24 mouse cellular contexts compared by ENCODE assay signal in the genomic region with DNA sequence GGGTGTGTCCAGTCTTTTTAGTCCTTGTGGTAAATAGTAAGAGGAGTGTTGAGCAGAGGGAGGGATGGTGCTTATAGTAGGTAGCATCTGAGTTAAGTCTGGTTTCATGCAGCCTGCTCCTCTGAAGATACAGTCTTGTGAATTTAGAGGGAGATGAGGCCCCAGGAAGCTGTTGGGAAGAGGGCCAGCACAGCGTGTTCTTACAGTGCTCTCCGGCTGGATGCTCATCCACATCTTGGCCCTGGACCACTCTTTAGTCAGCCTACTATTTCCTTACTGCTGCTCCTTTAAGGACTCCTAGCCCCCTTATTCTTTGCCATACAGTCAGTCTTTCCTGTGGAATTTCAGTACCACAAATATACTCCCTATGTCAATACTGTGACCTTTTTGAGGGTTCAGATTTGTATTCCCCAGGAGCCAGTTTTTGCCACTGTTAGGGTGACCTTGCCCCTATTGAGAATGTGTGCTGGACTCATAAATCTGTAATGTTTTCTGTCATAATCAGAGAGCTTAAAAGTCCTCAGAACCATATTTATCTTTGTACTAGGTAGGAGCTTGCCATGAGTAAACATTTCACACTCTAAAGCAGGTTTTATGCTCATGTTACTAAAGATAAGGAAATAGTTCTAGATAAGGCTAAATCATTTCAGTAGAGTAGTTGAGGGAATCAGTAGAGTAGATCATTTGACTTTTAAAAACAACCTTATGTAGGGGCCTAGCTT. TPM values are rescaled to one million over a fixed set of nuclear protein-coding genes. Genes with fewer than 3 reads are reported as not detected.
A peak's percentile ranks its signal among the peaks of the same experiment; 100 is the strongest.
DNase-seq lines count a peak whose midpoint lies in the region; ATAC-seq and TF ChIP-seq lines count a peak whose summit lies in the region.
"Had no signal": no experiment of that assay in that cellular context is flagged by ENCODE, and none has a peak within 500 bp of the region (broad histone marks: within the 10 kb centered on the region; RNA-seq: fewer than 3 reads in every experiment).

No protein-coding gene starts in this region.

- TF ChIP-seq CTCF in gastrocnemius, adult 2 months (IDR thresholded peaks at IDR 0.05): no peak
- no peak for TF ChIP-seq CTCF in liver, embryonic 14.5 days (IDR thresholded peaks at IDR 0.05; ENCODE audit: low read depth)
- TF ChIP-seq CTCF in MEL (IDR thresholded peaks at IDR 0.05 in 2 of 3, conservative IDR thresholded peaks at IDR 0.05 in 1 of 3; ENCODE audit: control insufficient read depth in 1 of 3, insufficient read depth in 1 of 3, low read depth in 2 of 3, low read length in 3 of 3, poor library complexity in 1 of 3, severe bottlenecking in 1 of 3): no peak

- intact Hi-C loops in gastrocnemius, adult 2 months (cut with DNase I): no loop called here
- intact Hi-C loops in gastrocnemius, postnatal 36 days (cut with DNase I): no loop called here

- DNase-seq in gastrocnemius, adult 2 months: peak; percentile 30
- no peak for DNase-seq in gastrocnemius, postnatal 36 days
- DNase-seq in liver, embryonic 14.5 days (ENCODE audit: low read depth in 3 of 3, low spot score in 3 of 3): no peak
- DNase-seq in MEL (ENCODE audit: low read depth, low spot score): no peak
- DNase-seq in lung, postnatal 10 days: no peak
- DNase-seq in spleen, adult 12 weeks (ENCODE audit: low spot score): no peak
- DNase-seq: adrenal gland, adult 2 months; cerebellum, adult 11-12 months; heart, postnatal 4 days; kidney, postnatal 25 days; spleen, adult 18-20 months had no signal

- WGBS in liver, embryonic 14.5 days (ENCODE audit: insufficient replicate concordance): 94% methylated on average over 2 of the region's 2 CpGs
- 87% methylated on average over 2 of the region's 2 CpGs for WGBS in liver, embryonic 12.5 days (ENCODE audit: insufficient replicate concordance)
- WGBS in stomach, embryonic 16.5 days: 55% methylated on average over 2 of the region's 2 CpGs

- H3K9ac ChIP-seq in liver, embryonic 14.5 days (replicated peaks): no peak overlapping the region
- no peak overlapping the region for H3K9ac ChIP-seq in liver, embryonic 12.5 days
- no peak overlapping the region for H3K9ac ChIP-seq in MEL (ENCODE audit: control insufficient read depth, low read depth, low read length, poor library complexity, severe bottlenecking)
- no peak overlapping the region for H3K9ac ChIP-seq in stomach, embryonic 16.5 days (ENCODE audit: low read length)
- H3K9ac ChIP-seq: forebrain, embryonic 15.5 days; hindbrain, embryonic 14.5 days had no signal

- TF ChIP-seq EP300 in liver, embryonic 14.5 days (IDR thresholded peaks at IDR 0.05; ENCODE audit: low read depth): 0 out of 2 replicates have a peak, but pooled peaks have one; percentile 14
- TF ChIP-seq EP300 in MEL (IDR thresholded peaks at IDR 0.05; ENCODE audit: low read depth in 1 of 2, low read length in 2 of 2): no peak

- H3K27me3 ChIP-seq in liver, embryonic 14.5 days (ENCODE audit: control insufficient read depth, insufficient read depth, low read length): no peaks in the 10 kb centered on the region
- H3K27me3 ChIP-seq in liver, embryonic 12.5 days (replicated peaks): no peaks in the 10 kb centered on the region
- no peaks in the 10 kb centered on the region for H3K27me3 ChIP-seq in MEL (ENCODE audit: control insufficient read depth in 1 of 2, insufficient read depth in 2 of 2, low read length in 2 of 2)
- H3K27me3 ChIP-seq in stomach, embryonic 16.5 days (ENCODE audit: control insufficient read depth, insufficient read depth, low read length): no peaks in the 10 kb centered on the region
- H3K27me3 ChIP-seq: forebrain, embryonic 15.5 days; Patski had no signal

- H3K9me3 ChIP-seq in liver, embryonic 14.5 days (ENCODE audit: control insufficient read depth, low read length): no peaks in the 10 kb centered on the region
- no peaks in the 10 kb centered on the region for H3K9me3 ChIP-seq in liver, embryonic 12.5 days (replicated peaks)
- H3K9me3 ChIP-seq in MEL (replicated peaks; ENCODE audit: insufficient read depth, low read length): no peaks in the 10 kb centered on the region
- no peaks in the 10 kb centered on the region for H3K9me3 ChIP-seq in stomach, embryonic 16.5 days (replicated peaks; ENCODE audit: control insufficient read depth, low read length)
- H3K9me3 ChIP-seq: embryonic facial prominence, embryonic 10.5 days; forebrain, embryonic 15.5 days; heart, embryonic 10.5 days; midbrain, embryonic 10.5 days had no signal

- TF ChIP-seq RAD21 in MEL (IDR thresholded peaks at IDR 0.05; ENCODE audit: low read depth, low read length): no peak

- H3K4me1 ChIP-seq in liver, embryonic 14.5 days (replicated peaks; ENCODE audit: control insufficient read depth in 2 of 2, insufficient read depth in 2 of 2, low read length in 1 of 2): peaks cover 0 to 4% of the 10 kb centered on the region in 2 experiments; a peak in 1 of 4 replicates
- peaks cover 10% of the 10 kb centered on the region; the same call in 1 of the 2 replicates for H3K4me1 ChIP-seq in liver, embryonic 12.5 days
- no peaks in the 10 kb centered on the region for H3K4me1 ChIP-seq in MEL (ENCODE audit: control insufficient read depth in 1 of 2, insufficient read depth in 2 of 2, low read length in 2 of 2)
- H3K4me1 ChIP-seq in stomach, embryonic 16.5 days (ENCODE audit: control insufficient read depth, insufficient read depth, low read length): peaks cover 6% of the 10 kb centered on the region
- H3K4me1 ChIP-seq: forebrain, embryonic 15.5 days; heart, embryonic 10.5 days; midbrain, embryonic 10.5 days had no signal

- H3K36me3 ChIP-seq in liver, embryonic 14.5 days (replicated peaks; ENCODE audit: control insufficient read depth, insufficient read depth, low read depth): peaks cover 94% of the 10 kb centered on the region
- H3K36me3 ChIP-seq in liver, embryonic 12.5 days: peaks cover 96% of the 10 kb centered on the region
- peaks cover 0 to 28% of the 10 kb centered on the region in 2 experiments; a peak in 2 of 4 replicates for H3K36me3 ChIP-seq in MEL (ENCODE audit: control insufficient read depth in 1 of 2, insufficient read depth in 2 of 2, low read length in 2 of 2)
- peaks cover 8% of the 10 kb centered on the region; the same call in 1 of the 2 replicates for H3K36me3 ChIP-seq in stomach, embryonic 16.5 days (ENCODE audit: control insufficient read depth, insufficient read depth, low read length)

- no peak overlapping the region for H3K4me2 ChIP-seq in liver, embryonic 14.5 days (ENCODE audit: low read depth)
- no peak overlapping the region for H3K4me2 ChIP-seq in liver, embryonic 12.5 days
- H3K4me2 ChIP-seq in stomach, embryonic 16.5 days (ENCODE audit: low read depth, low read length): no peak overlapping the region
- H3K4me2 ChIP-seq: forebrain, embryonic 15.5 days; hindbrain, embryonic 14.5 days had no signal

- H3K27ac ChIP-seq in gastrocnemius, adult 2 months: no peak overlapping the region
- H3K27ac ChIP-seq in liver, embryonic 14.5 days: no peak overlapping the region
- no peak overlapping the region for H3K27ac ChIP-seq in liver, embryonic 12.5 days
- H3K27ac ChIP-seq in MEL (ENCODE audit: control insufficient read depth, low read depth, low read length): no peak overlapping the region
- H3K27ac ChIP-seq in stomach, embryonic 16.5 days (ENCODE audit: low read length): 0 out of 2 replicates have a peak overlapping the region, but pooled peaks have one; percentile 62
- H3K27ac ChIP-seq: forebrain, embryonic 15.5 days; heart, embryonic 10.5 days; hindbrain, embryonic 14.5 days; midbrain, embryonic 10.5 days had no signal

- no peak overlapping the region for H3K4me3 ChIP-seq in gastrocnemius, adult 2 months
- H3K4me3 ChIP-seq in liver, embryonic 14.5 days (ENCODE audit: insufficient read depth in 1 of 2, low read depth in 2 of 2, low read length in 2 of 2): no peak overlapping the region
- no peak overlapping the region for H3K4me3 ChIP-seq in liver, embryonic 12.5 days
- no peak overlapping the region for H3K4me3 ChIP-seq in MEL (ENCODE audit: control insufficient read depth in 1 of 2, insufficient read depth in 1 of 2, low read depth in 2 of 2, low read length in 2 of 2)
- H3K4me3 ChIP-seq in stomach, embryonic 16.5 days (replicated peaks; ENCODE audit: low read length): no peak overlapping the region
- H3K4me3 ChIP-seq: embryonic facial prominence, embryonic 10.5 days; forebrain, embryonic 15.5 days; heart, embryonic 10.5 days; midbrain, embryonic 10.5 days had no signal

- TF ChIP-seq POLR2A in MEL (IDR thresholded peaks at IDR 0.05; ENCODE audit: control insufficient read depth in 1 of 2, insufficient read depth in 1 of 2, low read depth in 1 of 2, low read length in 2 of 2, poor library complexity in 1 of 2): no peak

- ATAC-seq in liver, embryonic 14.5 days (ENCODE audit: insufficient read depth): 0 out of 2 replicates have a peak, but pooled peaks have one; percentile 33
- no peak for ATAC-seq in liver, embryonic 12.5 days
- peak; percentile 76 for ATAC-seq in stomach, embryonic 16.5 days (ENCODE audit: insufficient read depth, low FRiP score)
- ATAC-seq: CD4-positive, CD25-positive, alpha-beta regulatory T cell, adult 4 months; forebrain, embryonic 15.5 days; Patski had no signal

- peaks cover 3% of the 10 kb centered on the region; the same call in 1 of the 2 replicates for H3K79me2 ChIP-seq in MEL (ENCODE audit: control insufficient read depth, insufficient read depth, low read length, poor library complexity)

TF ChIP-seq in MEL, 35 proteins besides CTCF, POLR2A, EP300 and RAD21 (continues in another document):
- no peak for TF ChIP-seq ETS1 (IDR thresholded peaks at IDR 0.05; ENCODE audit: low read depth, low read length)

RNA-seq across cellular contexts. Expression of gene Fbxo7, which starts 12.4 kb away (rescaled TPM):
- total RNA-seq in gastrocnemius, adult 2 months (2021): 10 to 100 TPM in 1 of 2 experiments, 1 to 10 TPM in 1; 8.5 to 11.8 TPM
- total RNA-seq in gastrocnemius, postnatal 36 days (2021): 1 to 10 TPM; 7.9 to 9.4 TPM
- polyA plus RNA-seq in liver, embryonic 14.5 days (2012; rRNA removed): 38.1 and 42.1 TPM in 2 replicates
- polyA plus RNA-seq in liver, embryonic 14.5 days (2014; fragmentation: Nextera tagmentation; extraction: Ambion mirVana): 67.2 and 74.0 TPM in 2 replicates
- polyA plus RNA-seq in liver, embryonic 12.5 days (2016; fragmentation: Nextera tagmentation; extraction: Ambion mirVana): 67.9 and 68.0 TPM in 2 replicates
- total RNA-seq in MEL (2012; rRNA removed): 23.2 and 24.5 TPM in 2 replicates
- polyA plus RNA-seq in MEL (2012; ENCODE audit: insufficient read depth in 1 of 2, insufficient read length in 2 of 2, low read depth in 1 of 2, low replicate concordance in 2 of 2, missing spikeins in 1 of 2): 100 to 1,000 TPM in 1 of 2 experiments, 10 to 100 TPM in 1; 34.8 to 131 TPM
- 38.0 and 39.2 TPM in 2 replicates for polyA plus RNA-seq in stomach, embryonic 16.5 days (2015; fragmentation: Nextera tagmentation; extraction: Ambion mirVana)

RNA-seq across cellular contexts. Expression of gene Bpifc, which starts 22.5 kb away (rescaled TPM):
- total RNA-seq in gastrocnemius, adult 2 months (2021): not detected
- not detected for total RNA-seq in gastrocnemius, postnatal 36 days (2021)
- polyA plus RNA-seq in liver, embryonic 14.5 days (2012; rRNA removed): 0.01 and 0.02 TPM in 2 replicates
- not detected in 2 replicates for polyA plus RNA-seq in liver, embryonic 14.5 days (2014; fragmentation: Nextera tagmentation; extraction: Ambion mirVana)
- polyA plus RNA-seq in liver, embryonic 12.5 days (2016; fragmentation: Nextera tagmentation; extraction: Ambion mirVana): not detected in 2 replicates
- total RNA-seq in MEL (2012; rRNA removed): not detected in 2 replicates
- under 1 TPM in 1 of 2 experiments, not detected in 1; 0.03 TPM for polyA plus RNA-seq in MEL (2012; ENCODE audit: insufficient read depth in 1 of 2, insufficient read length in 2 of 2, low read depth in 1 of 2, low replicate concordance in 2 of 2, missing spikeins in 1 of 2)
- 3.0 and 6.3 TPM in 2 replicates for polyA plus RNA-seq in stomach, embryonic 16.5 days (2015; fragmentation: Nextera tagmentation; extraction: Ambion mirVana)
- total RNA-seq: gastrocnemius, postnatal 4 days; heart, postnatal 4 days; left cerebral cortex, postnatal 25 days; liver, adult 2 months; neutrophil, adult 5-6 weeks had no signal
- polyA plus RNA-seq: CD4-positive, CD25-positive, alpha-beta regulatory T cell, adult 4 months; embryonic facial prominence, embryonic 10.5 days; forebrain, embryonic 15.5 days; hindbrain, embryonic 14.5 days; liver, adult 2 months had no signal
